Mouse (Mus musculus) heart, postnatal 0 days (tissue): Measurements from ENCODE around the gene Crtc3.

Experiments
- CTCF ChIP-seq: IDR thresholded peaks from 2 replicates; pipeline ENCODE4 v1.5.1; 2016; ENCODE audit warnings: antibody characterized with exemption, control low read depth, low read depth
- EP300 ChIP-seq: IDR thresholded peaks from 2 replicates; pipeline ENCODE4 v1.6.1; 2016; ENCODE audit warnings: antibody characterized with exemption, low read depth

GRCm38 (mm10) chr7:80635866-80636265 lies 52.8 kb downstream of the Crtc3 start:
- TF ChIP-seq CTCF, result no peak
- TF ChIP-seq EP300, result no peak
